Mouse (Mus musculus): ENCODE data around the gene 1810024B03Rik. TPM values are rescaled to one million over a fixed set of nuclear protein-coding genes. Genes with fewer than 3 reads are reported as not detected.

1810024B03Rik gene
- polyA plus RNA-seq, 1 experiment from 2014 or later: 2.9 TPM

DNA sequence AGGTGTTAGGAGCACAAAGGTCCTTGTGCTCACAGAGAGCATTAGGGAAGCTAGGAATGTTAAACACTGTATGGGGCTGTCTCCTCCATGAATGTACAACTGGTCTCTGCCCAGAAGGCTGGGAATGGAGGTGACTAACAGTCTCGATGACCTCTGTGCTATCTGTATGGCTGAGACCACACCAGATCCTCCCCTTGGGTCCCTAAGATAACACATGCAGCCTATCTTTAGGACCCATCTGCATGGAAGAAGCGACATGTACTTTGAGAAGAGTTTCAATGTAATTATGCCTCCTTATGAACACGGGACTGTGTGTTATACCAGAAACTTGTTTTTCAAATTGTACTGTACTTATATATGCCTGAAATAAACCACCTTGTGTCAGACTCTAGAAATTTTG, 62.4 kb downstream of the 1810024B03Rik start:
- Histone ChIP-seq H3K4me3 (no peak overlapping the region), H3K27me3 (no peaks in the 10 kb centered on the region), H3K36me3 (peaks cover 11% of the 10 kb centered on the region), H3K4me1 (peaks cover 20% of the 10 kb centered on the region), H3K9ac (no peak overlapping the region), H3K9me3 (no peaks in the 10 kb centered on the region; the same call in 1 of the 2 replicates), H3K4me2 (no peak overlapping the region), H3K27ac (no peak overlapping the region)
- no peak for ATAC-seq (ENCODE audit: insufficient number of reproducible peaks, insufficient read depth, low FRiP score, low TSS enrichment, low read depth)
- 79% methylated on average over 3 of the region's 3 CpGs for whole genome bisulfite sequencing

DNA sequence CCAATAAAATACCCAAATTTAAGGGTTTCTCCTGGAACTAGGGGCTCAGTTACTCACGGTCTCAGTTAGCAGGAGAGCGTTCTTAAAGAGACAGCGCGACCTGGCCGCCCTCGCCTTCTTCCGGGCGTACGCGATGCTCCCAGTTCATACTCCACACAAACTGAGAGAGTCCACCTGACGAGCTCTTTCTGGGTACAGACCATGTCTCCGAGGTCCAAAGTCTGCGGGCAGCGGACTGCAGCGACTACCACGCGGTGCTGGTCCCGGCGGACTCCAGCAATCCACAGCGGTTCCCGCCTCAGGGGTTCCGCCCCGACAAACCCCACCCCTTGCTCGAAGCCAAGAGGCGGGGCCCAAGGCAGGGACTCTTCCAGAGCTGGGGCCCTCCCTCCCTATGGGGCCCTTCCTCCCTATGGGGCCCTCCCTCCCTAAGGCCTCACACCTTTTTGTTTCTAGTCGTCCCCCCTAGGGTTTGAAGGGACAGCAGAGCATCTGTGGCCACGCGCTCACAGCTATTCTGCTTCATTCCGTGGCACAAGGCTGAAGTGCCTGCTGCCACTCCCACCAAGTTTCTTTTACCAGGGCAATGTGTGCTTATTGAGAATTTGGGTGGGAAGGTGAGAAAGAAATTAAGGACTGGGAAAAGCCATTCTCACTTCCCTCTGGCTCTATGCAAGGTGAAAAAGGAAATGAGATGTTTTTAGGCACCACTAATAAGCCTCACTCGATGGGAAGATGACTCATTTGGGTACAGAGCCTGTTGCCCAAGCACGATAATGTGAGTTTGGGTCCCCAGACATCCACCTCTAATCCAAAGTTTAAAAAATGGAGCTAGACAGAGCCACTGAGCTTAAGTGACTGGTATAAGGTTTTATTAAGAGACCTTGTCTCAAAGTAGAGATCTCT, 64.7 kb downstream of the 1810024B03Rik start, which contains the start of gene Itpripl1:
Gene Itpripl1 (minus strand): TSS at position 285 of the 906 bp plus-strand sequence.
- Histone ChIP-seq H3K36me3 (peaks cover 28% of the 10 kb centered on the region), H3K4me1 (peaks cover 20% of the 10 kb centered on the region), H3K9ac (peak within 1 kb of the TSS; percentile 78), H3K27ac (0 out of 2 replicates have a peak within 1 kb of the TSS, but pooled peaks have one; percentile 3), H3K4me3 (peak within 1 kb of the TSS; percentile 66), H3K27me3 (no peaks in the 10 kb centered on the region), H3K9me3 (no peaks in the 10 kb centered on the region; the same call in 1 of the 2 replicates), H3K4me2 (peak within 1 kb of the TSS; percentile 84)
- WGBS: 3% methylated on average over 31 of the region's 31 CpGs
- ATAC-seq (ENCODE audit: insufficient number of reproducible peaks, insufficient read depth, low FRiP score, low TSS enrichment, low read depth): peak; percentile 85

DNA sequence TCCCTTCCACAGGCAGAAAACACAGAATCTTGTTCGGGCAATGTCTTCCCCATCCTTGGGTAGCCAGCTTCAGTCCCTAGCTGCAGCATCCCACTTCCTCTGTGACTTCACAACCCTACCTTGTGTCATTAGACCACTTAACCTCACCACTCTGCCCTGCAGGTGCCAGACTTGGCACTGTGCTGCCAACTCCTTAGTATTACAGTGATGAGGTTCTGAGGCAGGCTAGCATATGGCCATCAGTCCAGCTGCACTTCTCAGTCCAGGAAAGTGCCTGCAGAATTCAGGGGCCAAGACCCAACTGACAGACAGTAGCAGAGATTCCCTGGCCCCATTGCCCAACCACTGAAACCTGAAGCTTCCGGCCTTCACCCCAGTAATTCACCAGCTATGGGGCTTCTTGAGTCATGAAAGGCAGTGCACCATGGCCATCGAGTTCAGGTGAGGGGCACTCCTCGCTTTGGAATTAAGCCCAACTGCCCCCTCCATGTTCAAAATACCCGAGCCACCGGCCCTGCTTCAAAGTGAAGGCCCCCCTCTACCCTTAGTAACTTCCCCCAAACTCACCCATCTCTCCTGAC, 65.4 kb downstream of the 1810024B03Rik start:
- H3K9me3 ChIP-seq: no peaks in the 10 kb centered on the region; the same call in 1 of the 2 replicates
- H3K27me3 ChIP-seq: no peaks in the 10 kb centered on the region
- H3K36me3 ChIP-seq: peaks cover 28% of the 10 kb centered on the region
- peak overlapping the region; percentile 66 for H3K4me3 ChIP-seq
- H3K27ac ChIP-seq: 0 out of 2 replicates have a peak overlapping the region, but pooled peaks have one; percentile 3
- H3K9ac ChIP-seq: peak overlapping the region; percentile 78
- WGBS: 15% methylated on average over 6 of the region's 6 CpGs
- ATAC-seq (ENCODE audit: insufficient number of reproducible peaks, insufficient read depth, low FRiP score, low TSS enrichment, low read depth): no peak
- peak overlapping the region; percentile 84 for H3K4me2 ChIP-seq
- H3K4me1 ChIP-seq: peaks cover 25% of the 10 kb centered on the region

DNA sequence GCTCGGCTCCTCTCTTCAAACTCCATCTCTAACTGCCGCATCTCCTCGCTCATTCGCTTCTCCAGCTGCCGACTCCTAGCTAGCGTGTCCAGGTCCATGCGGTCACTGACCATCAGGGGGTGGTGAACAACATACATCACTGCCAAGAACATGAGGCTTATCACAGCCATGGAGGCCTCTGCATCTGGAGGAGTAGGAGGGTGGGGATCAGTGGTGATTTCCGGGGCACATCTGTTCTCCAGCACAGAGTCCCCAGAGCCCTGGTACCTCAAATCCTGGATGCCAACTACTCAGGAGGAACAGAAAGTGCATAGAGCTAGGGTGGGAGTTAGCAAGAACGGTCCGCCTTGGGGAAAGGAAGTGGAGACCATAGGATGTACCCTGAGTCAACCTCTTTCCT, 66.0 kb downstream of the 1810024B03Rik start:
- peaks cover 28% of the 10 kb centered on the region for H3K36me3 ChIP-seq
- no peaks in the 10 kb centered on the region for H3K27me3 ChIP-seq
- peak overlapping the region; percentile 84 for H3K4me2 ChIP-seq
- WGBS: 89% methylated on average over 10 of the region's 10 CpGs
- peak overlapping the region; percentile 78; the same call in 1 of the 2 replicates for H3K9ac ChIP-seq
- H3K4me1 ChIP-seq: peaks cover 27% of the 10 kb centered on the region
- peak overlapping the region; percentile 66 for H3K4me3 ChIP-seq
- H3K9me3 ChIP-seq: no peaks in the 10 kb centered on the region; the same call in 1 of the 2 replicates
- no peak for ATAC-seq (ENCODE audit: insufficient number of reproducible peaks, insufficient read depth, low FRiP score, low TSS enrichment, low read depth)
- H3K27ac ChIP-seq: no peak overlapping the region

DNA sequence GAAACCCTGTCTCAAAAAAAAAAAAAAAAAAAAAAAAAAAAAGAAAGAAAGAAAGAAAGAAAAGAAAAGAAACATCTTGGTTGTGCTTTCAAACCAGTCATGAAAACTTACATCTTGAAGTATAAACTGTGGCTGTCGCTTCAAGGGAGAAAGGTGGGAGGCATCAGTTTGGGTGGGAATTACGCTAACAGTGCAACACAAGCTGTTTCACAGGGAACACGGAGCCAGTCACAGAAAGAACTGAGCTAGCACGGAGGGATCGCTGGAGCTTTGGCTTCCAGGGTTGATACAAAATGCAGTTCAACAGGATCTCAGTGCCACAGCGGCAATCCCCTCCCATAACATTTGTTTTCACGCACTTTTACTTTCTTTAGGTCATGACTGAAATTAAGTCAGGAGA, 68.1 kb downstream of the 1810024B03Rik start:
- Histone ChIP-seq H3K4me1 (peaks cover 33% of the 10 kb centered on the region), H3K9ac (no peak overlapping the region), H3K27ac (no peak overlapping the region), H3K36me3 (peaks cover 28% of the 10 kb centered on the region), H3K27me3 (no peaks in the 10 kb centered on the region), H3K4me3 (no peak overlapping the region), H3K4me2 (no peak overlapping the region), H3K9me3 (no peaks in the 10 kb centered on the region)
- WGBS: 96% methylated on average over 7 of the region's 7 CpGs
- ATAC-seq (ENCODE audit: insufficient number of reproducible peaks, insufficient read depth, low FRiP score, low TSS enrichment, low read depth): no peak

DNA sequence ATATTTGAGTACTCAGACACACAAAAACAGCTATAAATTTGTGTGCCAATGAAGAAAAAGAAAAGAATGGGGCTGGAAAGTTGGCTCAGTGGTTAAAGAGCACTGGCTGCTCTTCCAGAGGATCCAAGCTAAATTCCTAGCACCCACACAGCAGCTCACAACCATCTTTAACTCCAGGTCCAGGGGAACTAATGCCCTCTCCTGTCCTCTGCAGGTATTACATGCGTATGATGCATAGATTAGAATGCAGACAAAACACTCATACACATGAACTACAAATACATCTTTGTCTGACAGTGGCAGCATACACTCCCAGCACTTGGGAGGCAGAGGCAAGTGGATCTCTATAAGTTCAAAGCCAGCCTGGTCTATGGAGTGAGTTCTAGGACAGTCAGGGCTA, 68.5 kb downstream of the 1810024B03Rik start:
- Histone ChIP-seq H3K4me1 (peaks cover 34% of the 10 kb centered on the region), H3K36me3 (peaks cover 28% of the 10 kb centered on the region), H3K4me2 (no peak overlapping the region), H3K9ac (no peak overlapping the region), H3K9me3 (no peaks in the 10 kb centered on the region), H3K4me3 (no peak overlapping the region), H3K27ac (no peak overlapping the region), H3K27me3 (no peaks in the 10 kb centered on the region)
- WGBS: 98% methylated on average over 1 of the region's 1 CpGs
- no peak for ATAC-seq (ENCODE audit: insufficient number of reproducible peaks, insufficient read depth, low FRiP score, low TSS enrichment, low read depth)

DNA sequence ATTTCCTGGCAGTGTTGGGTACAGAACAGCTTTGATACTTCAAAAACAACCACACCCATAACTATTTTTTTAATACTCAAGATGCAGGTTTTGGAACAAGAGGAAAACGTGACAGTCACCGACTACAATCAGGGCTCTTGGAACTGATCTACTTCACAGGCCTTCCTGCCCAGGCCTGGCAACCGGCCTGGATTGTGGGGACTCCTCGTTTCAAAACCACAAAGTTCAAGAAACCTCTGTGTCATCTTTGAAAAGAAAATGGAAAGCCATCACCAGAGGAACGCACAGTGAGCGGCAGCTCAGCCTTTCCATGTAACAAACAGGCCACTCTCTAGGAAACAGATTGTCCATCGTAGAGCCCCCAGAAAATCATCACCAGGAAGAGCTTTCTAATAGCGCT, 69.0 kb downstream of the 1810024B03Rik start:
- ATAC-seq (ENCODE audit: insufficient number of reproducible peaks, insufficient read depth, low FRiP score, low TSS enrichment, low read depth): no peak

DNA sequence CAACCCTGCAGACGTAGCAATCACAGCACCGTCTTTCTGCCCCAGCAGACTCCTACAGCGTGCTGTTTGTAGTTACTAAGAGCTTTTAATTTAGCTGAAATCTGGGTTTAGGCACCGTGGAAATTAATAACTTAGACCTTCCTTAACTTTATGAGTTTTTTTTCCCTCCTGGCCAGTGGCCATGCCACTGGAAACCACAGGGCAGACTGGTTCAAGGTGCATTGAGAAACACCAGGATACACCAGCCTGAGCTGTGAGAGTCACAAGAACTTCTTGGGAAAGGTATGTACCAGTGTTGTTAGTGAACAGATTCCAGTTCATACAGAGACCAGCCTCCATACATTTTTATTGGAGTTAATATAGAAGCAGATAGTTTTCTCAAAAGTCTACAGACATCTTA, 69.6 kb downstream of the 1810024B03Rik start:
- Histone ChIP-seq H3K9ac (no peak overlapping the region), H3K27ac (peak overlapping the region; percentile 80)

More for the DNA sequence above, 69.0 kb downstream of the 1810024B03Rik start:
- WGBS: 91% methylated on average over 8 of the region's 8 CpGs
- Histone ChIP-seq H3K9ac (no peak overlapping the region), H3K9me3 (no peaks in the 10 kb centered on the region), H3K27ac (peak overlapping the region; percentile 80; the same call in 1 of the 2 replicates), H3K4me1 (peaks cover 39% of the 10 kb centered on the region), H3K4me3 (no peak overlapping the region), H3K27me3 (no peaks in the 10 kb centered on the region), H3K4me2 (no peak overlapping the region), H3K36me3 (peaks cover 28% of the 10 kb centered on the region)

DNA sequence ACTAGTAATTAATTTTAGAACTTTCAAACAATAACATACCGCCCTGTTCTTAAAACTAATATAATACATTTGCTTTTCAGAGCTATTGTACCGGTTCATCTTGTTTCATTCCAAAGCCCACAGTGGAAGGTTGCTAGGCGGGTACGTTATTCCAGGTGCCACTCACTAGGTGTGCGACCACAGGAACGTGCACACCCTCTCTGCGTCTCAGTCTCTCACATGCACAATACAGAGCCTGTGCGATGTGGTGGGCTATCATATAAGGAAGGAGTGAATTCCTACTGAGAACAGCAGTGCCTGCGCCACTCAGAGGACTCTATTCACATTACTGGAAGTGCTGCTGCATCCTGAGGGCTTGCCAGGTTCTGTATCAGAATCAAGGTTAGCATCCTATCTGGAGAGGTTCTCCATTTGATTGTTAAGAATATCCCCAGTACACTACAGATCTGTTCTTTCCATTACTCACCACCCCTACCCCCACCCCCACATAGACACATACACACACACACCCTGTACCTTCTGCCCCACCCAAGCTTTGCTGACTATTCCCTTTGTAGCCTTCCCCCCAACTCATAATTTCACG, 70.2 kb downstream of the 1810024B03Rik start:
- no peak overlapping the region for H3K4me2 ChIP-seq

More for the DNA sequence above, 69.6 kb downstream of the 1810024B03Rik start:
- Histone ChIP-seq H3K4me3 (no peak overlapping the region), H3K27me3 (no peaks in the 10 kb centered on the region), H3K9me3 (no peaks in the 10 kb centered on the region), H3K4me2 (no peak overlapping the region), H3K36me3 (peaks cover 28% of the 10 kb centered on the region), H3K4me1 (peaks cover 34% of the 10 kb centered on the region)
- ATAC-seq (ENCODE audit: insufficient number of reproducible peaks, insufficient read depth, low FRiP score, low TSS enrichment, low read depth): no peak
- WGBS: 69% methylated on average over 4 of the region's 4 CpGs

DNA sequence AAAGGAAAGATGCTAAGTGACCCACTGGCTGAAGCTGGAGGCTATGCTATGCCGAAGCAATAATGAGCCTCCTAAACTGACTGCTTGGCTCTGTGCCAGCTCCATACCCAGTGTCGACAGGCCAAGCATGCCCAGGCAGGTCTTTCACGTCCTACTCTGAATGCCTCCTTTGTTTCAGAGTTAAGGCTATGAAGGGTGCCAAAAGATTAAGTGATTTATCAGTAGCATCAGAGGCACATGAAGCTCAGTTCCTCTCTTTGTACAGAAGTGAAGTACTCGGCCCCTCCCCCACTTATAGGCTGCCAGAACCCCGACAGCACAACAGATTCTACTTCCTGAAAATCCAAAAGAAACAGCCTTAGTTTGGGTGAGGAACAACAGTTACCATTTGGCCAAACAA, 71.1 kb downstream of the 1810024B03Rik start:
- Histone ChIP-seq H3K27me3 (no peaks in the 10 kb centered on the region), H3K9ac (no peak overlapping the region), H3K27ac (peak overlapping the region; percentile 80), H3K9me3 (no peaks in the 10 kb centered on the region), H3K36me3 (peaks cover 28% of the 10 kb centered on the region), H3K4me1 (peaks cover 36% of the 10 kb centered on the region), H3K4me2 (0 out of 2 replicates have a peak overlapping the region, but pooled peaks have one; percentile 1), H3K4me3 (no peak overlapping the region)
- WGBS: 11% methylated on average over 5 of the region's 5 CpGs
- no peak for ATAC-seq (ENCODE audit: insufficient number of reproducible peaks, insufficient read depth, low FRiP score, low TSS enrichment, low read depth)

More for the DNA sequence above, 70.2 kb downstream of the 1810024B03Rik start:
- peaks cover 35% of the 10 kb centered on the region for H3K4me1 ChIP-seq
- H3K9ac ChIP-seq: no peak overlapping the region
- H3K36me3 ChIP-seq: peaks cover 28% of the 10 kb centered on the region
- H3K27me3 ChIP-seq: no peaks in the 10 kb centered on the region
- peak overlapping the region; percentile 80 for H3K27ac ChIP-seq
- H3K4me3 ChIP-seq: no peak overlapping the region
- WGBS: 60% methylated on average over 10 of the region's 10 CpGs
- no peaks in the 10 kb centered on the region for H3K9me3 ChIP-seq
- ATAC-seq (ENCODE audit: insufficient number of reproducible peaks, insufficient read depth, low FRiP score, low TSS enrichment, low read depth): no peak

All from embryonic facial prominence, embryonic 13.5 days (tissue).